Mouse (Mus musculus): ENCODE results near the gene Nox1.
"Not testable (repeated sequence)": the region's sequence is repeated elsewhere in the genome, so short reads cannot be mapped to it uniquely, and the experiment has no call there.

Nox1 gene

GRCm38 (mm10) chrX:134221856-134222255 lies at the start of gene Nox1:
Nox1 (minus strand) TSS chrX:134221956.
- DNase-seq: no peak

GRCm38 (mm10) chrX:134262129-134262528 lies 40.4 kb upstream of the Nox1 start:
- no peak for DNase-seq

GRCm38 (mm10) chrX:134261191-134261590 lies 39.4 kb upstream of the Nox1 start:
- no peak for DNase-seq

GRCm38 (mm10) chrX:134248202-134248601 lies 26.4 kb upstream of the Nox1 start:
- no peak for DNase-seq

- DNase-seq: no peak
Observed at GRCm38 (mm10) chrX:134245946-134246345, 24.2 kb upstream of the Nox1 start.

- no peak for DNase-seq
Observed at GRCm38 (mm10) chrX:134238266-134238665, 16.5 kb upstream of the Nox1 start.

- DNase-seq: no peak
Observed at GRCm38 (mm10) chrX:134233048-134233447, 11.3 kb upstream of the Nox1 start.

- DNase-seq: no peak
Observed at GRCm38 (mm10) chrX:134220618-134221017, 1.1 kb downstream of the Nox1 start.

- no peak for DNase-seq
Observed at GRCm38 (mm10) chrX:134218161-134218560, 3.6 kb downstream of the Nox1 start.

GRCm38 (mm10) chrX:134211151-134211642 lies 10.6 kb downstream of the Nox1 start:
- DNase-seq: no peak

GRCm38 (mm10) chrX:134208491-134208890 lies 13.3 kb downstream of the Nox1 start:
- no peak for DNase-seq

GRCm38 (mm10) chrX:134187201-134187600 lies 34.6 kb downstream of the Nox1 start, which contains the start of gene Arl13a:
Arl13a (plus strand) TSS chrX:134187501.
- not testable (repeated sequence) for DNase-seq

GRCm38 (mm10) chrX:134174699-134175098 lies 47.1 kb downstream of the Nox1 start:
- no peak for DNase-seq

- DNase-seq: no peak
Observed at GRCm38 (mm10) chrX:134170584-134170983, 51.2 kb downstream of the Nox1 start.

GRCm38 (mm10) chrX:134163484-134163883 lies 58.3 kb downstream of the Nox1 start:
- peak; percentile 10 to 16 for DNase-seq

GRCm38 (mm10) chrX:134162826-134163225 lies 58.9 kb downstream of the Nox1 start:
- DNase-seq: peak; percentile 32 to 33

GRCm38 (mm10) chrX:134162043-134162720 lies 59.6 kb downstream of the Nox1 start, which contains the start of gene Xkrx:
Xkrx (minus strand) TSS chrX:134162076.
- peak; percentile 26 to 53 for DNase-seq

GRCm38 (mm10) chrX:134160442-134160841 lies 61.3 kb downstream of the Nox1 start:
- no peak for DNase-seq

GRCm38 (mm10) chrX:134158151-134158550 lies 63.6 kb downstream of the Nox1 start:
- DNase-seq: no peak

GRCm38 (mm10) chrX:134141986-134142385 lies 79.8 kb downstream of the Nox1 start:
- no peak for DNase-seq

GRCm38 (mm10) chrX:134141551-134141950 lies 80.2 kb downstream of the Nox1 start:
- no peak for DNase-seq

GRCm38 (mm10) chrX:134140024-134140423 lies 81.7 kb downstream of the Nox1 start:
- no peak for DNase-seq

- peak in 1 of 2 experiments; percentile 15 for DNase-seq
Observed at GRCm38 (mm10) chrX:134133821-134134220, 87.9 kb downstream of the Nox1 start.

- DNase-seq: no peak
Observed at GRCm38 (mm10) chrX:134132295-134132694, 89.5 kb downstream of the Nox1 start.

GRCm38 (mm10) chrX:134128549-134128948 lies 93.2 kb downstream of the Nox1 start:
- no peak for DNase-seq

All from spleen, adult 18-20 months (tissue).